Mouse (Mus musculus): Measurements from ENCODE around the gene Obsl1.

Obsl1 gene

GRCm38 (mm10) chr1:75487040-75487404, 19.2 kb downstream of the Obsl1 start:
- peak; percentile 44 for DNase-seq (ENCODE audit: low spot score)

- DNase-seq (ENCODE audit: low spot score): peak; percentile 76
Measured at GRCm38 (mm10) chr1:75486561-75486960, 19.7 kb downstream of the Obsl1 start.

GRCm38 (mm10) chr1:75480735-75481134, 25.5 kb downstream of the Obsl1 start:
- no peak for DNase-seq (ENCODE audit: low spot score)

GRCm38 (mm10) chr1:75480036-75480435, 26.2 kb downstream of the Obsl1 start:
- DNase-seq (ENCODE audit: low spot score): no peak

- no peak for DNase-seq (ENCODE audit: low spot score)
Measured at GRCm38 (mm10) chr1:75479635-75479989, 26.6 kb downstream of the Obsl1 start.

GRCm38 (mm10) chr1:75478916-75479634, 27.2 kb downstream of the Obsl1 start, which contains the start of the genes Chpf and Tmem198:
Gene Chpf, minus strand, starts transcription at chr1:75479307.
Gene Tmem198, plus strand, starts transcription at chr1:75479532.
- peak; percentile 98 for DNase-seq (ENCODE audit: low spot score)

GRCm38 (mm10) chr1:75478497-75478896, 27.8 kb downstream of the Obsl1 start:
- peak; percentile 66 for DNase-seq (ENCODE audit: low spot score)

GRCm38 (mm10) chr1:75477966-75478290, 28.3 kb downstream of the Obsl1 start:
- DNase-seq (ENCODE audit: low spot score): no peak

GRCm38 (mm10) chr1:75477264-75477965, 28.8 kb downstream of the Obsl1 start:
- peak; percentile 88 for DNase-seq (ENCODE audit: low spot score)

- DNase-seq (ENCODE audit: low spot score): no peak
Measured at GRCm38 (mm10) chr1:75476441-75476840, 29.8 kb downstream of the Obsl1 start.

GRCm38 (mm10) chr1:75469287-75469825, 36.9 kb downstream of the Obsl1 start:
- no peak for DNase-seq (ENCODE audit: low spot score)

- peak; percentile 90 for DNase-seq (ENCODE audit: low spot score)
Measured at GRCm38 (mm10) chr1:75467215-75467927, 38.9 kb downstream of the Obsl1 start.

GRCm38 (mm10) chr1:75463652-75464204, 42.5 kb downstream of the Obsl1 start:
- DNase-seq (ENCODE audit: low spot score): peak; percentile 41

- no peak for DNase-seq (ENCODE audit: low spot score)
Measured at GRCm38 (mm10) chr1:75462636-75463035, 43.6 kb downstream of the Obsl1 start.

- DNase-seq (ENCODE audit: low spot score): no peak
Measured at GRCm38 (mm10) chr1:75460297-75460696, 46.0 kb downstream of the Obsl1 start.

GRCm38 (mm10) chr1:75458789-75459684, 47.2 kb downstream of the Obsl1 start:
- peak; percentile 61 for DNase-seq (ENCODE audit: low spot score)

- DNase-seq (ENCODE audit: low spot score): peak; percentile 80
Measured at GRCm38 (mm10) chr1:75458025-75458788, 48.0 kb downstream of the Obsl1 start.

GRCm38 (mm10) chr1:75457710-75458024, 48.6 kb downstream of the Obsl1 start:
- DNase-seq (ENCODE audit: low spot score): peak; percentile 62

GRCm38 (mm10) chr1:75456746-75457564, 49.3 kb downstream of the Obsl1 start:
- peak; percentile 44 for DNase-seq (ENCODE audit: low spot score)

GRCm38 (mm10) chr1:75455948-75456347, 50.3 kb downstream of the Obsl1 start:
- peak; percentile 40 for DNase-seq (ENCODE audit: low spot score)
